Mouse (Mus musculus) testis, postnatal 14 days (tissue): ENCODE data around the gene Mn1.

Source experiments
- DNase-seq: peaks from one replicate; pipeline ENCODE4 v3.0.0; 2021; ENCODE audit warnings: low spot score

The Mn1 gene

GRCm38 (mm10) chr5:111432842-111433241 is 15.7 kb downstream of the Mn1 start:
- DNase-seq = no peak

GRCm38 (mm10) chr5:111434342-111434842 is 17.2 kb downstream of the Mn1 start:
- no peak for DNase-seq

- DNase-seq = no peak
Measured at GRCm38 (mm10) chr5:111436260-111436659, 19.1 kb downstream of the Mn1 start.

GRCm38 (mm10) chr5:111437205-111437604 is 20.0 kb downstream of the Mn1 start:
- no peak for DNase-seq

GRCm38 (mm10) chr5:111438336-111438735 is 21.2 kb downstream of the Mn1 start:
- DNase-seq = no peak

- no peak for DNase-seq
Measured at GRCm38 (mm10) chr5:111438821-111439220, 21.7 kb downstream of the Mn1 start.

GRCm38 (mm10) chr5:111440264-111440663 is 23.1 kb downstream of the Mn1 start:
- no peak for DNase-seq

- no peak for DNase-seq
Measured at GRCm38 (mm10) chr5:111442151-111442871, 25.1 kb downstream of the Mn1 start.

GRCm38 (mm10) chr5:111443636-111444035 is 26.5 kb downstream of the Mn1 start:
- no peak for DNase-seq

GRCm38 (mm10) chr5:111444361-111444760 is 27.2 kb downstream of the Mn1 start:
- DNase-seq = no peak

- DNase-seq = no peak
Measured at GRCm38 (mm10) chr5:111446652-111447051, 29.5 kb downstream of the Mn1 start.

- DNase-seq = no peak
Measured at GRCm38 (mm10) chr5:111449700-111450099, 32.5 kb downstream of the Mn1 start.

GRCm38 (mm10) chr5:111454240-111454639 is 37.1 kb downstream of the Mn1 start:
- DNase-seq = no peak

- no peak for DNase-seq
Measured at GRCm38 (mm10) chr5:111454876-111455275, 37.7 kb downstream of the Mn1 start.

- DNase-seq = no peak
Measured at GRCm38 (mm10) chr5:111458675-111459074, 41.5 kb downstream of the Mn1 start.

- no peak for DNase-seq
Measured at GRCm38 (mm10) chr5:111465811-111466299, 48.7 kb downstream of the Mn1 start.

GRCm38 (mm10) chr5:111466429-111466828 is 49.3 kb downstream of the Mn1 start:
- no peak for DNase-seq

- DNase-seq = no peak
Measured at GRCm38 (mm10) chr5:111467699-111468098, 50.5 kb downstream of the Mn1 start.

GRCm38 (mm10) chr5:111469195-111469882 is 52.2 kb downstream of the Mn1 start:
- no peak for DNase-seq

- no peak for DNase-seq
Measured at GRCm38 (mm10) chr5:111470875-111471274, 53.7 kb downstream of the Mn1 start.

- no peak for DNase-seq
Measured at GRCm38 (mm10) chr5:111473425-111473824, 56.3 kb downstream of the Mn1 start.

- no peak for DNase-seq
Measured at GRCm38 (mm10) chr5:111475721-111476120, 58.6 kb downstream of the Mn1 start.

GRCm38 (mm10) chr5:111476141-111476540 is 59.0 kb downstream of the Mn1 start:
- DNase-seq = no peak
